Mouse (Mus musculus): ENCODE measurements around the gene Gm20479. TPM values are rescaled to one million over a fixed set of nuclear protein-coding genes. Genes with fewer than 3 reads are reported as not detected.
A peak's percentile ranks its signal among the peaks of the same experiment; 100 is the strongest.

Gene Gm20479
- polyA plus RNA-seq, 1 experiment from 2014 or later, result not detected

- no peak overlapping the region for H3K27ac ChIP-seq
- H3K36me3 ChIP-seq (ENCODE audit: poor library complexity, severe bottlenecking), result no peaks in the 10 kb centered on the region
- ATAC-seq, result no peak
- peaks cover 55% of the 10 kb centered on the region for H3K4me1 ChIP-seq
- H3K4me3 ChIP-seq, result 0 out of 2 replicates have a peak overlapping the region, but pooled peaks have one; percentile 38
- H3K9me3 ChIP-seq (replicated peaks), result no peaks in the 10 kb centered on the region
- no peak overlapping the region for H3K9ac ChIP-seq
- H3K4me2 ChIP-seq, result peak overlapping the region; percentile 62
- H3K27me3 ChIP-seq, result peaks cover 91% of the 10 kb centered on the region
- WGBS, result 7% methylated on average over 8 of the region's 8 CpGs
These were observed 25.7 kb downstream of the Gm20479 start for GRCm38 (mm10) chr7:27331541-27331851.

DNA sequence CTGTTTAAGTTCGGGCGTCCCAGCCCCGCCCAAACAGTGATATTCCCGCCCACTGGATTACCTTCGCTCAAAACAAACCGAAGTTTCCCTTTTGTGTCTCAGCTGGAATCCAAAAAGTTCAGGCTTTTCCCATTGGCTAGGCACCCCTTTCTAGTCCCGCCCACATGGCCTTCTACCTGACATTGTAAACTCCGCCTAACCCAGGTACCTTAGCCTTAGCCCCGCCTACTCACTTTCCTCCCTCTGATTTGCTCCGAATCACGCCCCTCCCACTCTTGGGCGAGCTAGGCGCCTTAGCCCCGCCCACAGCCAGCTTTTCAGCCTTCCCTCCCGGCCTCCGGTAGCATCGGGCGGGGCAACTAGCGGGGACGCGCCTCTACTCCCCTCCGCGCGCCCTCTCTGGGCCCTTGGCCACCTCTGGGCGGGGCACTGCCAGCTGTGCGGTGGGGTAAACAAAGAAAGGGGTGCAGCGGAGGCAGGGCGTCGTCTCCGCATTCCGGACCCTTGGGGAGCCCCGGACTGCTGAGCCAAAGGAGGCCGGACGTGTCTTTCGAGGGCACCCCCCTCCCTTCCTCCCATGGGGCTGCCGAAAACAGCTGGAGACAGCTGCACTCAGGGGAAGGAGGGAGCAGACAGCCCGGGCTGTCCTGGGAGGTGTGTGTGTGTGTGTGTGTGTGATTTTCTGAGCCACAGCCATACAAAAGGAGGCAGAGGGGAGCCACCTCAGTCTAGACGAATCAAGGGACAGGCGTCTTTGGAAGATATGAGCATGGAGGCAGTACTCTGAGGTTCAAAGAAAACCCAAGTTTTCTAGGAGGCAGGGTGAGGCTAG is 26.3 kb downstream of the Gm20479 start:
- ATAC-seq, result no peak
- Histone ChIP-seq H3K36me3 (ENCODE audit: poor library complexity, severe bottlenecking) (no peaks in the 10 kb centered on the region), H3K27ac (no peak overlapping the region), H3K27me3 (peaks cover 97% of the 10 kb centered on the region), H3K9ac (peak overlapping the region; percentile 31; the same call in 1 of the 2 replicates), H3K4me2 (peak overlapping the region; percentile 62), H3K9me3 (replicated peaks) (no peaks in the 10 kb centered on the region), H3K4me3 (peak overlapping the region; percentile 38), H3K4me1 (peaks cover 51% of the 10 kb centered on the region)
- under 1% methylated on average over 39 of the region's 39 CpGs for WGBS

GRCm38 (mm10) chr7:27329981-27330380 is 27.2 kb downstream of the Gm20479 start:
- no peaks in the 10 kb centered on the region for H3K36me3 ChIP-seq (ENCODE audit: poor library complexity, severe bottlenecking)
- 17% methylated on average over 17 of the region's 17 CpGs for WGBS

GRCm38 (mm10) chr7:27329326-27329947 is 27.8 kb downstream of the Gm20479 start:
- peak overlapping the region; percentile 54 for H3K9ac ChIP-seq

More at GRCm38 (mm10) chr7:27329981-27330380, 27.2 kb downstream of the Gm20479 start:
- Histone ChIP-seq H3K27ac (no peak overlapping the region), H3K4me1 (peaks cover 56% of the 10 kb centered on the region), H3K9me3 (replicated peaks) (no peaks in the 10 kb centered on the region), H3K9ac (no peak overlapping the region), H3K4me3 (no peak overlapping the region; the same call in 1 of the 2 replicates), H3K4me2 (peak overlapping the region; percentile 55), H3K27me3 (peaks cover 99% of the 10 kb centered on the region)
- ATAC-seq, result no peak

GRCm38 (mm10) chr7:27328648-27329047 is 28.6 kb downstream of the Gm20479 start:
- Histone ChIP-seq H3K4me1 (peaks cover 44% of the 10 kb centered on the region), H3K36me3 (ENCODE audit: poor library complexity, severe bottlenecking) (no peaks in the 10 kb centered on the region), H3K27me3 (peaks cover 99% of the 10 kb centered on the region), H3K27ac (no peak overlapping the region), H3K4me2 (no peak overlapping the region), H3K9ac (no peak overlapping the region), H3K9me3 (replicated peaks) (no peaks in the 10 kb centered on the region), H3K4me3 (no peak overlapping the region)
- no peak for ATAC-seq
- whole genome bisulfite sequencing, result 42% methylated on average over 16 of the region's 16 CpGs

More at GRCm38 (mm10) chr7:27329326-27329947, 27.8 kb downstream of the Gm20479 start:
- H3K4me3 ChIP-seq, result peak overlapping the region; percentile 25
- H3K4me2 ChIP-seq, result peak overlapping the region; percentile 55
- no peak overlapping the region for H3K27ac ChIP-seq
- peaks cover 99% of the 10 kb centered on the region for H3K27me3 ChIP-seq
- no peaks in the 10 kb centered on the region for H3K9me3 ChIP-seq (replicated peaks)
- ATAC-seq, result peak; percentile 44; the same call in 1 of the 2 replicates
- H3K36me3 ChIP-seq (ENCODE audit: poor library complexity, severe bottlenecking), result no peaks in the 10 kb centered on the region
- H3K4me1 ChIP-seq, result peaks cover 52% of the 10 kb centered on the region
- 4% methylated on average over 45 of the region's 45 CpGs for WGBS

- H3K4me1 ChIP-seq, result peaks cover 40% of the 10 kb centered on the region
- no peaks in the 10 kb centered on the region for H3K9me3 ChIP-seq (replicated peaks)
- H3K4me3 ChIP-seq, result no peak overlapping the region
- no peak overlapping the region for H3K9ac ChIP-seq
- no peak overlapping the region for H3K4me2 ChIP-seq
- peaks cover 94% of the 10 kb centered on the region for H3K27me3 ChIP-seq
- H3K27ac ChIP-seq, result no peak overlapping the region
- WGBS, result 88% methylated on average over 11 of the region's 11 CpGs
- ATAC-seq, result no peak
- no peaks in the 10 kb centered on the region for H3K36me3 ChIP-seq (ENCODE audit: poor library complexity, severe bottlenecking)
These were observed 29.1 kb downstream of the Gm20479 start for GRCm38 (mm10) chr7:27328161-27328560.

- H3K4me1 ChIP-seq, result peaks cover 34% of the 10 kb centered on the region
- WGBS, result 92% methylated on average over 8 of the region's 8 CpGs
- no peaks in the 10 kb centered on the region for H3K9me3 ChIP-seq (replicated peaks)
- H3K27me3 ChIP-seq, result peaks cover 90% of the 10 kb centered on the region
- H3K4me2 ChIP-seq, result no peak overlapping the region
- ATAC-seq, result no peak
- H3K9ac ChIP-seq, result no peak overlapping the region
- H3K27ac ChIP-seq, result no peak overlapping the region
- H3K4me3 ChIP-seq, result no peak overlapping the region
- no peaks in the 10 kb centered on the region for H3K36me3 ChIP-seq (ENCODE audit: poor library complexity, severe bottlenecking)
These were observed 29.7 kb downstream of the Gm20479 start for GRCm38 (mm10) chr7:27327500-27327899.

GRCm38 (mm10) chr7:27326101-27326880 is 30.9 kb downstream of the Gm20479 start:
- WGBS, result 36% methylated on average over 34 of the region's 34 CpGs
- Histone ChIP-seq H3K4me2 (peak overlapping the region; percentile 41), H3K27me3 (peaks cover 79% of the 10 kb centered on the region), H3K27ac (no peak overlapping the region), H3K4me3 (peak overlapping the region; percentile 22; the same call in 1 of the 2 replicates), H3K4me1 (peaks cover 28% of the 10 kb centered on the region), H3K36me3 (ENCODE audit: poor library complexity, severe bottlenecking) (no peaks in the 10 kb centered on the region), H3K9me3 (replicated peaks) (no peaks in the 10 kb centered on the region), H3K9ac (peak overlapping the region; percentile 17; the same call in 1 of the 2 replicates)
- ATAC-seq, result no peak

- ATAC-seq, result 0 out of 2 replicates have a peak, but pooled peaks have one; percentile 39
- no peak overlapping the region for H3K27ac ChIP-seq
- peak overlapping the region; percentile 17 for H3K9ac ChIP-seq
- H3K4me1 ChIP-seq, result peaks cover 22% of the 10 kb centered on the region
- H3K4me2 ChIP-seq, result peak overlapping the region; percentile 41
- peaks cover 73% of the 10 kb centered on the region for H3K27me3 ChIP-seq
- H3K36me3 ChIP-seq (ENCODE audit: poor library complexity, severe bottlenecking), result no peaks in the 10 kb centered on the region
- WGBS, result 2% methylated on average over 24 of the region's 24 CpGs
- H3K4me3 ChIP-seq, result peak overlapping the region; percentile 22
- no peaks in the 10 kb centered on the region for H3K9me3 ChIP-seq (replicated peaks)
These were observed 31.5 kb downstream of the Gm20479 start for GRCm38 (mm10) chr7:27325697-27326096.

- Histone ChIP-seq H3K27me3 (peaks cover 66% of the 10 kb centered on the region), H3K9me3 (replicated peaks) (no peaks in the 10 kb centered on the region), H3K9ac (no peak overlapping the region), H3K27ac (no peak overlapping the region), H3K36me3 (ENCODE audit: poor library complexity, severe bottlenecking) (no peaks in the 10 kb centered on the region), H3K4me2 (no peak overlapping the region), H3K4me3 (no peak overlapping the region), H3K4me1 (peaks cover 14% of the 10 kb centered on the region)
- 55% methylated on average over 18 of the region's 20 CpGs for WGBS
- no peak for ATAC-seq
These were observed 32.3 kb downstream of the Gm20479 start for GRCm38 (mm10) chr7:27324928-27325327.

DNA sequence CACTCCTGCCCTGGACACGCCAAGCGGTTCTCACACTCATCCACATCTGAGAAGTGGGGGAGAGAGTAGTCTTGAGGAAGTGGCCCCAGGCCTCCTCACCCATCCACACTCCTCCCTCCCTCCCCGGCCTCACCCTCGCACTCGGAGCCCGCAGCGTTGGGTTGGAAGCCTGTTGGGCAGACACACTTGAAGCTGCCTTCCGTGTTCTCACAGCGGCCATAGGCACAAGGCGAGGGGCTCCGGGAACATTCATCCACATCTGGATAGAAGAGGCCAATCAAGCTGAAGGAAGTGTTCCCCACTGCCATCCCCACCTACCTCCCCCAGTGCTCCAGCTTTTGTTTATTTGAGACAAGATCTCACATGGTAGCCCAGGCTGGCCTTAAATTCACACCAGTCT is 33.1 kb downstream of the Gm20479 start:
- Histone ChIP-seq H3K36me3 (ENCODE audit: poor library complexity, severe bottlenecking) (no peaks in the 10 kb centered on the region), H3K27ac (no peak overlapping the region), H3K4me1 (peaks cover 8% of the 10 kb centered on the region), H3K9ac (no peak overlapping the region), H3K27me3 (peaks cover 58% of the 10 kb centered on the region), H3K4me2 (no peak overlapping the region), H3K4me3 (no peak overlapping the region), H3K9me3 (replicated peaks) (no peaks in the 10 kb centered on the region)
- 95% methylated on average over 11 of the region's 11 CpGs for WGBS
- no peak for ATAC-seq

- no peak overlapping the region for H3K4me3 ChIP-seq
- WGBS, result 90% methylated on average over 5 of the region's 5 CpGs
- no peak for ATAC-seq
- H3K9ac ChIP-seq, result no peak overlapping the region
- no peaks in the 10 kb centered on the region for H3K36me3 ChIP-seq (ENCODE audit: poor library complexity, severe bottlenecking)
- no peak overlapping the region for H3K27ac ChIP-seq
- no peaks in the 10 kb centered on the region for H3K9me3 ChIP-seq (replicated peaks)
- H3K4me1 ChIP-seq, result peaks cover 8% of the 10 kb centered on the region
- peaks cover 47% of the 10 kb centered on the region for H3K27me3 ChIP-seq
- H3K4me2 ChIP-seq, result no peak overlapping the region
These were observed 34.2 kb downstream of the Gm20479 start for GRCm38 (mm10) chr7:27323001-27323400.

Measured in forebrain, embryonic 13.5 days (tissue).